Mouse (Mus musculus) forebrain, embryonic 11.5 days (tissue): ENCODE measurements around the gene Fhit. TPM values are rescaled to one million over a fixed set of nuclear protein-coding genes. Genes with fewer than 3 reads are reported as not detected.
A peak's percentile ranks its signal among the peaks of the same experiment; 100 is the strongest.

Experiments used
- ATAC-seq: fragments of 200-750 bp; cut with Nextera tagmentation; replicated peaks from 2 replicates; pipeline ENCODE4 v1.8.0; 2017; ENCODE audit warnings: moderate TSS enrichment; ENCODE audit not compliant: low FRiP score
- DNase-seq: peaks from one replicate; pipeline ENCODE4 v3.0.0-alpha.2; 2017; ENCODE audit warnings: low spot score
- H3K27ac ChIP-seq: fragments of 300-500 bp; sonication (generic); 2 replicates; pipeline ENCODE4 v1.5.1; 2014; ENCODE audit warnings: low read depth, low read length
- H3K27me3 ChIP-seq: fragments of 300-500 bp; sonication (generic); 2 replicates; pipeline ENCODE4 v1.6.1; 2014; ENCODE audit warnings: mild to moderate bottlenecking, low read length, mixed read lengths; ENCODE audit not compliant: control insufficient read depth, insufficient read depth
- H3K36me3 ChIP-seq: fragments of 300-500 bp; sonication (generic); 2 replicates; pipeline ENCODE4 v1.6.1; 2014; ENCODE audit warnings: mild to moderate bottlenecking, low read length, moderate library complexity, mixed read lengths; ENCODE audit not compliant: control insufficient read depth, insufficient read depth
- H3K4me1 ChIP-seq: fragments of 300-500 bp; sonication (generic); replicated peaks from 2 replicates; pipeline ENCODE4 v1.6.1; 2014; ENCODE audit warnings: low read length, mixed read lengths; ENCODE audit not compliant: control insufficient read depth, insufficient read depth
- H3K4me2 ChIP-seq: fragments of 300-500 bp; sonication (generic); 2 replicates; pipeline ENCODE4 v1.6.1; 2014; ENCODE audit warnings: low read depth, mild to moderate bottlenecking, low read length, moderate library complexity, mixed read lengths; ENCODE audit not compliant: severe bottlenecking
- H3K4me3 ChIP-seq: fragments of 300-500 bp; sonication (generic); 2 replicates; pipeline ENCODE4 v1.5.1; 2014; ENCODE audit warnings: low read depth, low read length
- H3K9ac ChIP-seq: fragments of 300-500 bp; sonication (generic); 2 replicates; pipeline ENCODE4 v1.6.1; 2014; ENCODE audit warnings: low read length
- H3K9me3 ChIP-seq: fragments of 300-500 bp; sonication (generic); 2 replicates; pipeline ENCODE4 v1.6.1; 2016; ENCODE audit warnings: low read length, mixed read lengths; ENCODE audit not compliant: control insufficient read depth
- WGBS: fragments of 180-500 bp; shearing (Covaris S2); extraction: QIAGEN DNeasy Blood & Tissue Kit; methylation state at CpG from one replicate; pipeline ENCODE4 v1.1.7; 2014; 5-methylcytosine and 5-hydroxymethylcytosine counted together
- polyA plus RNA-seq: library from polyadenylated mRNA; unstranded; fragments of >200 nt; fragmentation: Nextera tagmentation; extraction: Ambion mirVana; gene quantifications from 2 replicates; pipeline ENCODE4 v1.2.1, GENCODE M21; 2014

Fhit gene
- polyA plus RNA-seq, 1 experiment from 2014 or later = 2.2 TPM

- Histone ChIP-seq H3K9ac (no peak overlapping the region), H3K4me2 (no peak overlapping the region), H3K9me3 (no peaks in the 10 kb centered on the region), H3K4me1 (no peaks in the 10 kb centered on the region), H3K27ac (no peak overlapping the region), H3K4me3 (no peak overlapping the region), H3K36me3 (no peaks in the 10 kb centered on the region), H3K27me3 (no peaks in the 10 kb centered on the region)
- DNase-seq (no peak), ATAC-seq (no peak)
- WGBS = 87% methylated on average over 1 of the region's 1 CpGs
These were observed 1374.4 kb downstream of the Fhit start for GRCm38 (mm10) chr14:9787389-9787788.

GRCm38 (mm10) chr14:9785861-9786260 is 1376.0 kb downstream of the Fhit start:
- ATAC-seq (no peak), DNase-seq (no peak)
- Histone ChIP-seq H3K4me3 (no peak overlapping the region), H3K36me3 (no peaks in the 10 kb centered on the region), H3K4me1 (no peaks in the 10 kb centered on the region), H3K27me3 (no peaks in the 10 kb centered on the region), H3K9ac (no peak overlapping the region), H3K27ac (no peak overlapping the region), H3K4me2 (no peak overlapping the region), H3K9me3 (no peaks in the 10 kb centered on the region)
- 55% methylated on average over 1 of the region's 1 CpGs for WGBS

GRCm38 (mm10) chr14:9751341-9751740 is 1410.5 kb downstream of the Fhit start:
- WGBS = 92% methylated on average over 4 of the region's 4 CpGs
- no peak overlapping the region for H3K4me2 ChIP-seq
- no peak overlapping the region for H3K4me3 ChIP-seq
- DNase-seq = no peak
- no peaks in the 10 kb centered on the region for H3K4me1 ChIP-seq
- H3K9ac ChIP-seq = no peak overlapping the region
- H3K27ac ChIP-seq = no peak overlapping the region
- no peaks in the 10 kb centered on the region for H3K27me3 ChIP-seq
- no peaks in the 10 kb centered on the region for H3K36me3 ChIP-seq
- ATAC-seq = no peak
- no peaks in the 10 kb centered on the region for H3K9me3 ChIP-seq

- Histone ChIP-seq H3K4me2 (no peak overlapping the region), H3K4me1 (no peaks in the 10 kb centered on the region), H3K4me3 (no peak overlapping the region), H3K36me3 (no peaks in the 10 kb centered on the region), H3K9me3 (no peaks in the 10 kb centered on the region), H3K27me3 (no peaks in the 10 kb centered on the region), H3K9ac (no peak overlapping the region), H3K27ac (no peak overlapping the region)
- DNase-seq (no peak), ATAC-seq (no peak)
- WGBS = 88% methylated on average over 1 of the region's 1 CpGs
These were observed 1413.1 kb downstream of the Fhit start for GRCm38 (mm10) chr14:9748709-9749108.

- ATAC-seq = no peak
- DNase-seq = no peak
These were observed 1439.8 kb downstream of the Fhit start for GRCm38 (mm10) chr14:9721917-9722472.

GRCm38 (mm10) chr14:9698621-9699020 is 1463.2 kb downstream of the Fhit start:
- H3K27me3 ChIP-seq = peaks cover 9% of the 10 kb centered on the region; the same call in 1 of the 2 replicates
- no peak for DNase-seq
- 74% methylated on average over 1 of the region's 1 CpGs for WGBS

More at GRCm38 (mm10) chr14:9721917-9722472, 1439.8 kb downstream of the Fhit start:
- Histone ChIP-seq H3K9me3 (no peaks in the 10 kb centered on the region), H3K27ac (no peak overlapping the region), H3K4me3 (no peak overlapping the region), H3K9ac (no peak overlapping the region), H3K4me1 (no peaks in the 10 kb centered on the region), H3K27me3 (no peaks in the 10 kb centered on the region), H3K36me3 (no peaks in the 10 kb centered on the region), H3K4me2 (no peak overlapping the region)
- 71% methylated on average over 2 of the region's 2 CpGs for WGBS

GRCm38 (mm10) chr14:9697101-9697500 is 1464.7 kb downstream of the Fhit start:
- no peaks in the 10 kb centered on the region; the same call in 1 of the 2 replicates for H3K4me1 ChIP-seq
- DNase-seq (no peak), ATAC-seq (no peak)
- H3K4me3 ChIP-seq = no peak overlapping the region
- H3K27me3 ChIP-seq = peaks cover 10% of the 10 kb centered on the region; the same call in 1 of the 2 replicates
- H3K9ac ChIP-seq = no peak overlapping the region
- no peaks in the 10 kb centered on the region for H3K36me3 ChIP-seq
- WGBS = 86% methylated on average over 3 of the region's 3 CpGs
- no peak overlapping the region for H3K27ac ChIP-seq
- no peaks in the 10 kb centered on the region for H3K9me3 ChIP-seq
- no peak overlapping the region for H3K4me2 ChIP-seq

More at GRCm38 (mm10) chr14:9698621-9699020, 1463.2 kb downstream of the Fhit start:
- no peak overlapping the region for H3K4me2 ChIP-seq
- no peak for ATAC-seq
- no peak overlapping the region for H3K9ac ChIP-seq
- H3K9me3 ChIP-seq = no peaks in the 10 kb centered on the region
- H3K4me1 ChIP-seq = no peaks in the 10 kb centered on the region; the same call in 1 of the 2 replicates
- H3K36me3 ChIP-seq = no peaks in the 10 kb centered on the region
- H3K27ac ChIP-seq = no peak overlapping the region
- no peak overlapping the region for H3K4me3 ChIP-seq

GRCm38 (mm10) chr14:9696004-9696403 is 1465.8 kb downstream of the Fhit start:
- DNase-seq = no peak

GRCm38 (mm10) chr14:9695217-9695690 is 1466.6 kb downstream of the Fhit start:
- WGBS = 8% methylated on average over 4 of the region's 4 CpGs
- Histone ChIP-seq H3K27me3 (peaks cover 10% of the 10 kb centered on the region; the same call in 1 of the 2 replicates), H3K4me2 (no peak overlapping the region), H3K4me1 (no peaks in the 10 kb centered on the region; the same call in 1 of the 2 replicates), H3K9me3 (no peaks in the 10 kb centered on the region), H3K27ac (no peak overlapping the region), H3K4me3 (no peak overlapping the region), H3K36me3 (no peaks in the 10 kb centered on the region), H3K9ac (no peak overlapping the region)
- DNase-seq = peak; percentile 53
- ATAC-seq = peak; percentile 73

More at GRCm38 (mm10) chr14:9696004-9696403, 1465.8 kb downstream of the Fhit start:
- Histone ChIP-seq H3K36me3 (no peaks in the 10 kb centered on the region), H3K9me3 (no peaks in the 10 kb centered on the region), H3K27me3 (peaks cover 10% of the 10 kb centered on the region; the same call in 1 of the 2 replicates), H3K4me3 (no peak overlapping the region), H3K27ac (no peak overlapping the region), H3K4me2 (no peak overlapping the region), H3K9ac (no peak overlapping the region), H3K4me1 (no peaks in the 10 kb centered on the region; the same call in 1 of the 2 replicates)
- 26% methylated on average over 4 of the region's 4 CpGs for whole genome bisulfite sequencing
- peak; percentile 20; the same call in 1 of the 2 replicates for ATAC-seq
